Mouse (Mus musculus) myocyte (in vitro differentiated cells): ENCODE data around the gene Fam184b.

Experiments used
- CEBPB ChIP-seq: IDR thresholded peaks from 2 replicates; pipeline ENCODE4 v1.6.1; 2011; ENCODE audit warnings: mild to moderate bottlenecking, moderate library complexity; ENCODE audit not compliant: poor library complexity, insufficient read depth, severe bottlenecking
- MAX ChIP-seq: IDR thresholded peaks from one replicate; pipeline ENCODE4 v1.6.1; 2011; ENCODE audit warnings: low read depth, mild to moderate bottlenecking, control low read depth
- MYOD1 ChIP-seq, 3 experiments: IDR thresholded peaks; one replicate each; pipeline ENCODE4 v1.6.1; 2011; ENCODE audit warnings: control low read depth in 2 of 3, low read depth in 2 of 3, mild to moderate bottlenecking in 2 of 3, moderate library complexity in 1 of 3; ENCODE audit not compliant: insufficient read length in 2 of 3, control insufficient read depth in 1 of 3
- MYOG ChIP-seq, 3 experiments: IDR thresholded peaks; one replicate each; pipeline ENCODE4 v1.6.1; 2011; ENCODE audit warnings: control low read depth in 2 of 3, low read depth in 2 of 3, mild to moderate bottlenecking in 2 of 3; ENCODE audit not compliant: insufficient read length in 2 of 3, control insufficient read depth in 1 of 3, insufficient read depth in 1 of 3
- POLR2A ChIP-seq: IDR thresholded peaks from one replicate; pipeline ENCODE4 v1.6.1; 2011; ENCODE audit warnings: low read depth, mild to moderate bottlenecking, control low read depth, moderate library complexity; ENCODE audit not compliant: insufficient read length
- SRF ChIP-seq: IDR thresholded peaks from one replicate; pipeline ENCODE4 v1.6.1; 2011; ENCODE audit warnings: low read depth; ENCODE audit not compliant: control insufficient read depth, insufficient read length
- TCF3 ChIP-seq: IDR thresholded peaks from one replicate; pipeline ENCODE4 v1.6.1; 2011; ENCODE audit warnings: low read depth, control low read depth; ENCODE audit not compliant: insufficient read length
- USF1 ChIP-seq: IDR thresholded peaks from one replicate; pipeline ENCODE4 v1.6.1; 2011; ENCODE audit warnings: low read depth, mild to moderate bottlenecking, control low read depth, moderate library complexity

GRCm38 (mm10) chr5:45515151-45515743, 124.2 kb downstream of the Fam184b start:
- TF ChIP-seq MYOD1 (IDR thresholded peaks at IDR 0.05; ENCODE audit: control insufficient read depth in 1 of 3, insufficient read length in 2 of 3, low read depth in 2 of 3) (no peak), TCF3 (no peak), USF1 (no peak), SRF (no peak), POLR2A (no peak), MYOG (IDR thresholded peaks at IDR 0.05; ENCODE audit: control insufficient read depth in 1 of 3, insufficient read depth in 1 of 3, insufficient read length in 2 of 3, low read depth in 2 of 3) (no peak), MAX (no peak), CEBPB (no peak)
